Mouse (Mus musculus) cerebellum, postnatal 36 days (tissue): ENCODE results near the gene Qrich2.
"Not testable (repeated sequence)": the region's sequence is repeated elsewhere in the genome, so short reads cannot be mapped to it uniquely, and the experiment has no call there.

Experiments
- DNase-seq, 2 experiments: peaks; one replicate each; pipeline ENCODE4 v3.0.0; 2021 to 2022; ENCODE audit warnings: mixed read lengths in 2 of 2

Qrich2 gene

GRCm38 (mm10) chr11:116428872-116429859 lies 36.9 kb downstream of the Qrich2 start:
- DNase-seq, result no peak

GRCm38 (mm10) chr11:116426852-116427575 lies 39.0 kb downstream of the Qrich2 start:
- DNase-seq, result no peak

GRCm38 (mm10) chr11:116426328-116426727 lies 39.7 kb downstream of the Qrich2 start:
- DNase-seq, result not testable (repeated sequence)

- DNase-seq, result no peak
Observed at GRCm38 (mm10) chr11:116424621-116425407, 41.2 kb downstream of the Qrich2 start.

GRCm38 (mm10) chr11:116423782-116424620 lies 42.0 kb downstream of the Qrich2 start:
- no peak for DNase-seq

- DNase-seq, result no peak
Observed at GRCm38 (mm10) chr11:116423214-116423613, 42.8 kb downstream of the Qrich2 start.

GRCm38 (mm10) chr11:116422562-116422961 lies 43.5 kb downstream of the Qrich2 start:
- DNase-seq, result no peak

GRCm38 (mm10) chr11:116421102-116421501 lies 44.9 kb downstream of the Qrich2 start:
- DNase-seq, result no peak

GRCm38 (mm10) chr11:116418841-116419462 lies 47.1 kb downstream of the Qrich2 start:
- no peak for DNase-seq

GRCm38 (mm10) chr11:116418194-116418840 lies 47.7 kb downstream of the Qrich2 start:
- DNase-seq, result no peak

- DNase-seq, result no peak
Observed at GRCm38 (mm10) chr11:116417054-116417453, 49.0 kb downstream of the Qrich2 start.

- DNase-seq, result no peak
Observed at GRCm38 (mm10) chr11:116416196-116416943, 49.7 kb downstream of the Qrich2 start.

GRCm38 (mm10) chr11:116413631-116414022 lies 52.4 kb downstream of the Qrich2 start:
- DNase-seq, result no peak

GRCm38 (mm10) chr11:116412904-116413630 lies 53.0 kb downstream of the Qrich2 start, which contains the start of gene Rnf157:
TSS of gene Rnf157 (minus strand) at chr11:116413032.
- peak; percentile 72 to 81 for DNase-seq

- DNase-seq, result peak; percentile 14 to 29
Observed at GRCm38 (mm10) chr11:116412028-116412827, 53.8 kb downstream of the Qrich2 start.

- peak; percentile 57 to 58 for DNase-seq
Observed at GRCm38 (mm10) chr11:116411582-116411981, 54.5 kb downstream of the Qrich2 start.

- DNase-seq, result not testable (repeated sequence)
Observed at GRCm38 (mm10) chr11:116410415-116410814, 55.6 kb downstream of the Qrich2 start.

GRCm38 (mm10) chr11:116409008-116409407 lies 57.0 kb downstream of the Qrich2 start:
- DNase-seq, result no peak
